Mouse (Mus musculus): ENCODE data around the gene Hnrnpa0.
A peak's percentile ranks its signal among the peaks of the same experiment; 100 is the strongest.

The Hnrnpa0 gene

GRCm38 (mm10) chr13:58126862-58127765, 1.2 kb downstream of the Hnrnpa0 start:
- no peak for DNase-seq

GRCm38 (mm10) chr13:58126126-58126525, 2.2 kb downstream of the Hnrnpa0 start:
- no peak for DNase-seq

- DNase-seq = no peak
Measured at GRCm38 (mm10) chr13:58124989-58125388, 3.4 kb downstream of the Hnrnpa0 start.

DNA sequence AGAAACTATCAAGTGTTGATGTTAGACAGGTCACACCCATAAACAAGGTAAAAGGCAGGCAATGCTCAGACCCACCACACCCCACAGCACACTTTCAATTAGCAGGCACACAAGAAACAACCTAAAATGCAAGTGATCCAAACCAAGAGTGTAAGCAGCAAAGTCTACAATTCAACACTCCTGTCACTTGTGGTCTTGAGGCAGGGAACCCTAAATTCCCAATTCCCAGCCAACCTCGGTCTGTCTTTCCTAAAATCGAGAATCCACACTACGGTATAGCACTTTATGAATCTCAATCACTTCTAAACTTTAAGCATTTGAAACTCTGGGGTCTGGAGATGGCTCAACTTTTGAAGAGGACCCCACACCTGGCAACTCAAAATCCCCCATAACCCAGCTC, 4.1 kb downstream of the Hnrnpa0 start:
- DNase-seq = no peak

GRCm38 (mm10) chr13:58123381-58123780, 5.0 kb downstream of the Hnrnpa0 start:
- no peak for DNase-seq

DNA sequence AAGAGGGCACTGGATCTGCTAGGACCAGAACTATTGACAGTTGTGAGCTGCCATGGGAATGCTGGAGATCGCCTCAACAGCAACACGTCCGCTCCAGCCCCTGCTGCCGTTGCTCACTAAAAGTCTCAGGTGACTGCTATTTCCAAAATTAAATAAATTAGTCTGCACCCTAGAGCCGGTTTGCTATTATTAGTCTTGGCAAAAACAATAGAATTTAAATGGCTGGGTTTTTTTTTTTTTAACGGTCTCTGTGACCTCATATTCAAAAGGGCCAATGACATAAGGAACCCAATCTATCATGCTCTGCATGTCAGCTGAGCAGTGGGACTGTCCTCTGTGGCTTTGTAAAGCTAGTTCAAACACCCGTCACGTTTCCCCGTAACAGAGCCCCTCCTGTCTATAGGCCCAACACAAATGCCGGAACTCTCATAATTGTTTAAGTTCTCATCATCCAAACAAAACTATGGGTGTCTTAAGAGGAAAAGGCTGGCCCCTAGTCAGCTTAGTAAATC, 5.5 kb downstream of the Hnrnpa0 start:
- DNase-seq = peak; percentile 89

DNA sequence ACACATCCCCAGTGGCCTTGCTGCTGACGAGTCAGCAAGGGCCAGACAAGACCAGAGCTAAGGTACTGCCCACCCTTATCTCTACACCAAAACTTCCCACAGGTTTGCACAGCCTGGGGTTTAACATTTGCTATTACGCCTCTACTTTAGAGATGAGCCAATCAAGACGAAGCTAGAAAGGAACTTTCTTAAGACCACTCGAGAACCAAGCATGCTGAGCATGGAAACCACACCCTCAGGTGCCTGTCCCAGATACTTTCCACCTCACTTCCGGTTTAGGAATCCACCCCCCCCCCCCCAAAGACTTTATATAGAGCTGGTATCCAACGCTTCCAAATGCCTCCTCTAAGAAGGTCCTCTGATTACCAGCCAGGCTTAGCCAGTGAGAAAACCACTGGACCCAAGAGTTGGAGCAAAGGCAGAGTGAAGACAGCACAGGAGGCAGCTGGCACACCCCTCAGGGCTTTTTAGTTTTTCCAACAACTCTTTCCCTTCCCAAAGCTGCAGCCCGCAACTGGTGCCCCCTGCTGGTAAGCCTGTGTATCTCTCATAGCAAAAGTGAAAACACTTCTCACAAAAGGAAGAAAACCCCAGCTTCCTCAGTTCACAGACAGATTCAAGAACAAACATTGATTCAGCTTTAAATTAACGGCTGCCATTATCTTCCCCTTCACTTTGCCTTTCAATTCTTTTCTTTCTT, 10.9 kb downstream of the Hnrnpa0 start:
- no peak for DNase-seq

GRCm38 (mm10) chr13:58116801-58117200, 11.6 kb downstream of the Hnrnpa0 start:
- DNase-seq = no peak

- peak; percentile 98 for DNase-seq
Measured at GRCm38 (mm10) chr13:58115227-58115626, 13.1 kb downstream of the Hnrnpa0 start.

DNA sequence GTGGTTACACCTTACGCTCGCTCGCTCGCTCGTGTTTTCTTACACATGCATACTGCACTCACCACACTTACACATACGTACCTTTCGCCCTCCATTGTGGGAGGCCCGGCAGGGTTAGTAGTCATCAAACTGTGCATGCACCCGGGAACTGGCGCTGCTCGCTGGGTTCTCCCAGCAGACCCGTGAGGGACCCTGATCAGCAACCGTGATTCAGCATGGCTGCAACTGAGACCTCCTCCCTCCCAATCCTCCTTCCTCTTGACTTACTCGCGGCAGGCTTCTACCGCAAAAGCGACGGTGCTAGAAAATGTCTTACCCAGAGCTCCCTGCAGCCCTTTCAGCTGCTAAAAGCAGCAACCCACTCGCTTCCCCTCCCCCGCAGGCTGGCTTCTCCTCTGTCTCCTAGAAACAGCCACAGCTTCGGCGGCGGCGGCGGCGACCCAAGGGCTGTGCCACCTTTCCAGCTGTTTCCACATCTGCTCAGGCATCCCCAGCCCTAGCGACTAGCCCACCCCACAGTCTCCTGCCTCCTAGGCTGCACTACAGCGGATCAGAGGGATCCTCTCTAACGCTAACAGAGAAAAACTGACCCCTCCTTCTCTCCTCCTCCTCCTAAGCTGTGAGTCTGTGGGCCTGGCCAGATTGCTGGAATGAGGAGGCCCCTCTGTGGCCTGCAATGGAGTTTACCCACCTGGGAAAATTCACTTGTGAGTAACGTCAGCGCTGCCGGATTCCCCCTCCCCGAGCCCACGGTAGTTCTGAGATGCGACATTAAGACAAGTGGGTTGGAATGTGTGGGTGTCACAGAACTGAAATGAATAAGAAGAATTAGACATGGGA, 15.1 kb downstream of the Hnrnpa0 start, which contains the start of gene Klhl3:
Klhl3 (minus strand) TSS at position 532 of the 840 bp plus-strand sequence.
- DNase-seq = peak; percentile 96

GRCm38 (mm10) chr13:58112601-58113041, 15.7 kb downstream of the Hnrnpa0 start:
- DNase-seq = peak; percentile 91

DNA sequence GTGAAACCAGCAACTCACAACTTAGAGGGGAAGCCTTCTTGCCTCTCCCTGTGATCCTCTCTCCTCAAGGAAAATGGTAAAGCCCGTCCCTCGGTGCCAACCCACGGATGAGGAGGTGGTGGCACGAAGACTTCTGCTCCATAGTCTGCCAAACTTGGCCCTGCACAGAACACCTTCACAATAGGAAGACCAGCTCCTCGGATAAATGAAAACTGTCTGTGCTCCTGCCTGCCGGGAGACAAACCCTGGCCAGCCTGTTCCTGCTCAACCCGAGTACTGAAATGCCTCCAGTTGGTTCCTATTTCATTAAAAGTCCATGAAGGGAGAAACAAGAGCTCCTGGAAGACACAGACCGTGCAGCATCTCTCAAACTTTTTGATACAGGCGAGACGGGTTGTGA, 16.2 kb downstream of the Hnrnpa0 start:
- no peak for DNase-seq

GRCm38 (mm10) chr13:58111306-58111705, 17.1 kb downstream of the Hnrnpa0 start:
- DNase-seq = no peak

DNA sequence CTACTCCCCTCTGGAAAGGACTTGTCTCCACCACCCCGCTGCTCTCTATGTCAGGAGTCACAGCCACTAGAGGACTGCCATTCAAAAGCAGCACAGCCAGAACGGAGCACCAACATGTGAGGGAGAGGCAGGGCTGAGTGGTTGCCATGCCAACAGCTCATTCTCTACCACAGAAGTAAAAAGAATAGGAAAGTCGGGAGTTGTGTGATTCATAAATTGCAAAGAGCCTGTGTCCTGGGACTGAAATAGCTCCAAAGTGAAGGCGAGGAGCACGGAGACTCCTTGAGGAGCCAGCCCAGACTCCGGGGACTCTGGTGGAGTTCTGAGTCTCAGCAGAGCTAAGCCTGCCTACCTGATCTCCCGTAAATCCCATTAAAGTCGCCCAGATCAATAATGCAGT, 37.7 kb downstream of the Hnrnpa0 start:
- no peak for DNase-seq

DNA sequence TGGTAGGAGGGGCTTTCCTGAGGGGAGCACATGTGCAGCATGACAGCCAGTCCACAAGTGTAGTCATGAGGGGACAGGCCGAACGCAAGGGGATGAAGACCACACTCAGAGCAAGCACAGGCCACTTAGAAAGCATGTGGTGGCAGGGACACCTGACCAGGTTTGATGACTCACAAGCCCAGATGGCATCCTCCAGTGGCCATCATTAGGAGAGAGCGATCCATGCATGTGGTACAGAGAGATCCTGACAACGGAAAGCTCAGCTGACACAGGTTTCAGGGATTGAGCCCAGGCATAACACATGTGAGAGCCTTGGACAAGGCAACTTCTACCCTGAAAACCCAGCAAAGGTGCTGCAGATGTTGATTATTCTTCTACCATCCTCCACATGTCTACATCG, 44.0 kb downstream of the Hnrnpa0 start:
- no peak for DNase-seq

DNA sequence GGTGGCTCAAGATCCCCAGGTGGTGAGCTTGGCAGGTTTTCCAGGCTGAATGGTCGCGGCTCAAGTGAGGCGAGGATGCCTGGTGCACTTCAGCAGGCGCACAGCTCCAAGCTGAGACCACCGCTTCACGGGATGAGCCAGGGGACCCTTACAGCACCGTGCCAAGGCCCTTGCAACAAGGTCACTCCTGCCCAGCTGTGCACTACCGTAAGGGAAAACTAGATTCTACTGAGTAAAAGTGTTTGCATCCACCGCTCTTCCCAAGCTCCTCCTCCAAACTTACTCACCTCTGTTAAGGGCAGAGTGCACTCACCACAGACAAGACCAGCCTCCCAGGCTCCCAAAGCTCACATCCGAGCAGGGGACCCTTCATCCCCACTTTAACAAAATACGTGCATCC, 44.8 kb downstream of the Hnrnpa0 start:
- DNase-seq = peak; percentile 74

DNA sequence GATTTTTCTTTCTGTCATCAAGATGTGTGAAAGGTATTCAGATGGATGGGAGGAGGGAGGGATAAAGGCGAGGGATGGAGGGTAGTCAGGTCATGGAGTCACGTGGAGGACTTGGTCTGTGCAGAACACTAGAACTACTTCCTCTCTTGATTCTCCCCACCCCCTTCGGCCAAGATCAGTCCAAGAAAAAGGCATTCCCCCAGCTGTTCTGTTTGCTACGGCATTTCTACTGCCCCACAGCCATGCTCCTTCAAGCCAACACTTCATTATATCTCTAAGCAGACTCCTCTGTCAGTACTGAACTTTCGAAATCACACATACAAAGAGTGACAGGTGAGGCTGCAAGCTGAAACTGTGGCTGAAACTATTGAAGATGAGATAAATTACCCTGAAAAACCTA, 45.3 kb downstream of the Hnrnpa0 start:
- peak; percentile 79 for DNase-seq

DNA sequence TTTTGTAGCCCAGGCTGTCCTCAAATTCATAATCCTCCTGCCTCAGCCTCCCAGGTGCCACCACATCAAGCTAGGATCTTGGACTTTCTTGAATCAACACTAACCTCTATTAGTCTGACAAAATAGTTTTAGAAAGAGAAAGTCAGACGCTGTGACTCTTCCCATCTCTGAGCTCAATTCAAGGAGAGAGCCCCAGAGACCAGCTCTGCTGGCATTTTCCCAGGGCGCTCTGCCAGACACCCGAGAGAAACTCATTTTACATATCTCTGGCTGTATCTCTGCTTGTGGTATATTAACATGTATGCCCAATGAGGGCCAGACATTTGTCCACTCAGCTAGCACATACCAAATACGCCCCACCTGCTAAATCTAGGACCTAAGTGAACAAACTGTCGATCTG, 50.0 kb downstream of the Hnrnpa0 start:
- DNase-seq = no peak
